Mouse (Mus musculus): ENCODE results near the gene Stpg1. TPM values are rescaled to one million over a fixed set of nuclear protein-coding genes. Genes with fewer than 3 reads are reported as not detected.

Gene Stpg1
- total and polyA plus RNA-seq, 2 experiments from 2014 or later: 0.18 TPM; not detected in 1

DNA sequence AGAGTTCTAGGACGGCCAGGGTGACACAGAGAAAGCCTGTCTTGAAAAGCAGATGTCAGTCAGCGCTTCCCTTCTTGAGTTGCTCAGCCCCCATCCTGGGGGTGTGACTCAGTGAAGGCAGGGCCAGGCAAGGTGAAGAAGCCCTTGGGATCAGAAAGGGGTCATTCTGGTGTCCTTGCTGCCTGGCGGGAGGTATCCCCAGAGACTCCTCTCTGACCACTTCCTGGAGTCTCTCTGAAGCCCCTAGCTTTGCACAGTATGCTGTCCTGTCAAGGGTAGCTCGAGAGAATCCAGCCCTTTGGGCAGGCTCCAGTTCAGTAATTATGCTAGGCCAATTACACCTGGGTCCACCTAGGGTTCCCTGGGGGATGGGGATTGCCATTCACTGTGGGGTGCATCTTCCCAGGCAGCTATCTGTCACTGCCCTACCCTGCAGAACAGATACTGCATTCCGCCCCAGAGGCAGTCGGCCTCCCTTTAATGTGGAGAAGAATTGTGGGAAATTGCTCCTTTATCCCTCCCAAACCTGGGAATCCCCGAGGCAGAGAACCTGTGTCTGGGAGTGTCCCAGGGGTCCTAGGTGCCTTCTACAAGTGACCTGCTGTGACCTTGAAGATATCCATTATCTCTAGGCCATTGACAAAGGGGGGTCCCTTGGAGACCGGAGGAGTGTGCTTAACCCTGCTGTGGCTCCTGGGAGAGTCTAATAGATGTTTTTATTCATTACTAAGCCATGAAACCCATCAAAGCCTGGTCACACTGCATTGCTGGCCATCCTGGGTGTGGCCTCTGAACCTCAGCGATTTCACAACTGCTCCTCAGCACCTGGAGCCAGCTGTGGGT is 37.4 kb downstream of the Stpg1 start:
- Histone ChIP-seq H3K27me3 (ENCODE audit: control insufficient read depth, insufficient read depth, low read length) (no peaks in the 10 kb centered on the region), H3K4me3 (ENCODE audit: low read depth, low read length) (no peak overlapping the region), H3K36me3 (replicated peaks; ENCODE audit: control insufficient read depth, insufficient read depth, low read length) (no peaks in the 10 kb centered on the region), H3K9me3 (replicated peaks; ENCODE audit: control insufficient read depth, low read length) (peaks cover 7% of the 10 kb centered on the region), H3K4me1 (ENCODE audit: control insufficient read depth, insufficient read depth) (no peaks in the 10 kb centered on the region), H3K4me2 (ENCODE audit: low read depth, low read length) (no peak overlapping the region), H3K27ac (ENCODE audit: low read depth) (no peak overlapping the region), H3K9ac (replicated peaks; ENCODE audit: low read depth, low read length) (no peak overlapping the region)
- 52% methylated on average over 9 of the region's 9 CpGs for WGBS
- TF ChIP-seq EP300 (IDR thresholded peaks at IDR 0.05; ENCODE audit: low read depth): no peak
- no peak for TF ChIP-seq CTCF (IDR thresholded peaks at IDR 0.05; ENCODE audit: low read depth)
- ATAC-seq (ENCODE audit: insufficient read depth, low read depth): no peak
- DNase-seq (ENCODE audit: low spot score): no peak

DNA sequence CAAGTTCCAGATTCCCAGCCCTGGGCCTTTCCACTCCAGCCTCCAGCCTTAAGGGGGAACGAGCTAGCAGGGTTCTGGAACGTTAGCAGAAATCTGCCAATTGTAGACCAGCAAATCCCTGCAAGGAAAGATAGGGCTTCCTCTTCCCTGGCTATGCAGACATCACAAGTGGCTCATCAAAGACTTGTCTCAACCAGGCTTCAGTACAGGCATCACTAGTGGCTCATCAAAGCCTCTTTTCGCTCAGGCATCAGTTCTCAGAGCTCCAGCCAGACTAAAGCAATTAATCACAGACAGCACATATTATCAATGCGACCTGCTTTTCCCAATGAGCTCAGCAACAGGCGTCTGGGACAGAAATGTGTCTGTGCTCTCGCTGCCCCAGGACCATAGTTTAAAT is 38.4 kb downstream of the Stpg1 start:
- DNase-seq (ENCODE audit: low spot score): no peak
- peaks cover 7% of the 10 kb centered on the region for H3K9me3 ChIP-seq (replicated peaks; ENCODE audit: control insufficient read depth, low read length)
- H3K4me2 ChIP-seq (ENCODE audit: low read depth, low read length): no peak overlapping the region
- no peak for ATAC-seq (ENCODE audit: insufficient read depth, low read depth)
- no peak overlapping the region for H3K4me3 ChIP-seq (ENCODE audit: low read depth, low read length)
- H3K9ac ChIP-seq (replicated peaks; ENCODE audit: low read depth, low read length): no peak overlapping the region
- TF ChIP-seq EP300 (IDR thresholded peaks at IDR 0.05; ENCODE audit: low read depth) (no peak), CTCF (IDR thresholded peaks at IDR 0.05; ENCODE audit: low read depth) (no peak)
- H3K36me3 ChIP-seq (replicated peaks; ENCODE audit: control insufficient read depth, insufficient read depth, low read length): no peaks in the 10 kb centered on the region
- 65% methylated on average over 6 of the region's 6 CpGs for WGBS
- H3K27me3 ChIP-seq (ENCODE audit: control insufficient read depth, insufficient read depth, low read length): no peaks in the 10 kb centered on the region
- H3K27ac ChIP-seq (ENCODE audit: low read depth): no peak overlapping the region
- no peaks in the 10 kb centered on the region for H3K4me1 ChIP-seq (ENCODE audit: control insufficient read depth, insufficient read depth)

DNA sequence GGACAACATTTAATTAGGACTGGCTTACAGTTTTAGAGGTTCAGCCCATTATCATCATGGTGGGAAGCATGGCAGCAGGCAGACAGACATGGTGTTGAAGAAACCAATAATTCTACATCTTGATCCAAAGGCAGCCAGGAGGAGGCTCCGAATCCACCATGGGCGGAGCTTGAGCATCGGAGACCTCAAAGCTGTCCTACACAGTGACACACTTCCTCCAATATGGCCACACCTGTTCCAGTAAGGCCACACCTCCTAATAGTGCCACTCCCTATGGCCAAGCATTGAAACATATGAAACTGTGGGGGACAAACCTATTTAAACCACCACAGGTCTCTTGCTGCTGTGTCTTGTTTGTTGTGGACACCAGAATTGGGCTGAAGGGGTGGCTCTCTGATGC is 40.4 kb downstream of the Stpg1 start:
- Histone ChIP-seq H3K9ac (replicated peaks; ENCODE audit: low read depth, low read length) (no peak overlapping the region), H3K27me3 (ENCODE audit: control insufficient read depth, insufficient read depth, low read length) (no peaks in the 10 kb centered on the region), H3K27ac (ENCODE audit: low read depth) (no peak overlapping the region), H3K4me2 (ENCODE audit: low read depth, low read length) (no peak overlapping the region), H3K9me3 (replicated peaks; ENCODE audit: control insufficient read depth, low read length) (peaks cover 7% of the 10 kb centered on the region), H3K4me1 (ENCODE audit: control insufficient read depth, insufficient read depth) (no peaks in the 10 kb centered on the region), H3K4me3 (ENCODE audit: low read depth, low read length) (no peak overlapping the region), H3K36me3 (replicated peaks; ENCODE audit: control insufficient read depth, insufficient read depth, low read length) (no peaks in the 10 kb centered on the region)
- no peak for TF ChIP-seq EP300 (IDR thresholded peaks at IDR 0.05; ENCODE audit: low read depth)
- no peak for TF ChIP-seq CTCF (IDR thresholded peaks at IDR 0.05; ENCODE audit: low read depth)
- ATAC-seq (ENCODE audit: insufficient read depth, low read depth) (no peak), DNase-seq (ENCODE audit: low spot score) (no peak)
- WGBS: 99% methylated on average over 3 of the region's 3 CpGs

DNA sequence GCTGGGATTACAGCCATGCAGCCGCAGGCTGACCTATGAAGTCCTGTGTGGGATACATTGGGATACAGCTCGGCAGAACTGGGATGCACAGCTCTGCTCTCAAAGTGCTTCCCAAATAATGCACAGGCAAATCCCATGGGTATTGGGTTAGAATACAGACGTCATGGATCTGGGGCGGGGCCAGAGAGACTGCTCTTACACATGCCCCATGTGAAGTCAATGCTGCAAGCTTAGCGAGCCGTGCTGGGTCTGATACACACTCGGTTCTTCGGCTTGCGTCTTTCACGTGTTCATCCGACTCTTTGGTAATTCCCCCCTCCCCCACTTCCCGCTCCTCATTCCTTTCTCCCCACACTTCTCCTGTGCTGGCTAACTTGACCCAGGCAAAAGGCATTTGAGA is 44.5 kb downstream of the Stpg1 start:
- Histone ChIP-seq H3K9ac (replicated peaks; ENCODE audit: low read depth, low read length) (no peak overlapping the region), H3K4me1 (ENCODE audit: control insufficient read depth, insufficient read depth) (no peaks in the 10 kb centered on the region; the same call in 1 of the 2 replicates), H3K4me2 (ENCODE audit: low read depth, low read length) (no peak overlapping the region), H3K9me3 (replicated peaks; ENCODE audit: control insufficient read depth, low read length) (no peaks in the 10 kb centered on the region), H3K27ac (ENCODE audit: low read depth) (no peak overlapping the region), H3K27me3 (ENCODE audit: control insufficient read depth, insufficient read depth, low read length) (no peaks in the 10 kb centered on the region), H3K4me3 (ENCODE audit: low read depth, low read length) (no peak overlapping the region), H3K36me3 (replicated peaks; ENCODE audit: control insufficient read depth, insufficient read depth, low read length) (0 out of 2 replicates have a peak, but pooled peaks cover 5% of the 10 kb centered on the region)
- 75% methylated on average over 12 of the region's 12 CpGs for WGBS
- no peak for TF ChIP-seq CTCF (IDR thresholded peaks at IDR 0.05; ENCODE audit: low read depth)
- no peak for TF ChIP-seq EP300 (IDR thresholded peaks at IDR 0.05; ENCODE audit: low read depth)
- ATAC-seq (ENCODE audit: insufficient read depth, low read depth): no peak
- no peak for DNase-seq (ENCODE audit: low spot score)

DNA sequence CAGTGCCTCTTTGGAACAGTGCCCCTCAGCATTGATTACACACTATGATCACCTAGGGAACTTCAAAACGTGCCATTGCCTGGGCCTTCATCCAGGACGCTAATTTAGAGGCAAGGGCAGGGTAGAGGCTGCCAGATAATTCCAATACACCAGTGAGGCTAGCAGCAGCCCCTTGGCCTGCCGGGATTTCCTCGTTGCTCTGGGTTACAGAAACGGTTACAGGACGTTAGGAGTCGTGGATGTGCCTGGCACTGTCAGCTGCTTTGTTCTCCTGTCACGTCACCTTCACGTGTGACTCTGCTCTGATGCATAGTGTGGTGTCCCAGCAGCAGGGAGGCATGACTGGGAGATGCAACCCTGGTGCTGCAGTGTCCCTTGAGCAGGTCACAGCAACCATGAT is 45.5 kb downstream of the Stpg1 start:
- no peak overlapping the region for H3K4me3 ChIP-seq (ENCODE audit: low read depth, low read length)
- TF ChIP-seq EP300 (IDR thresholded peaks at IDR 0.05; ENCODE audit: low read depth) (no peak), CTCF (IDR thresholded peaks at IDR 0.05; ENCODE audit: low read depth) (no peak)
- WGBS: 54% methylated on average over 9 of the region's 9 CpGs

More for the DNA sequence above, 45.5 kb downstream of the Stpg1 start:
- 0 out of 2 replicates have a peak, but pooled peaks cover 5% of the 10 kb centered on the region for H3K36me3 ChIP-seq (replicated peaks; ENCODE audit: control insufficient read depth, insufficient read depth, low read length)
- no peaks in the 10 kb centered on the region; the same call in 1 of the 2 replicates for H3K4me1 ChIP-seq (ENCODE audit: control insufficient read depth, insufficient read depth)
- DNase-seq (ENCODE audit: low spot score): no peak
- no peak overlapping the region for H3K9ac ChIP-seq (replicated peaks; ENCODE audit: low read depth, low read length)
- no peak for ATAC-seq (ENCODE audit: insufficient read depth, low read depth)
- H3K27me3 ChIP-seq (ENCODE audit: control insufficient read depth, insufficient read depth, low read length): no peaks in the 10 kb centered on the region
- H3K4me2 ChIP-seq (ENCODE audit: low read depth, low read length): no peak overlapping the region
- H3K27ac ChIP-seq (ENCODE audit: low read depth): no peak overlapping the region
- H3K9me3 ChIP-seq (replicated peaks; ENCODE audit: control insufficient read depth, low read length): no peaks in the 10 kb centered on the region

Data from heart, postnatal 0 days (tissue).